Mouse (Mus musculus): ENCODE data around the gene Gm27179.
"Not testable (repeated sequence)": the region's sequence is repeated elsewhere in the genome, so short reads cannot be mapped to it uniquely, and the experiment has no call there.

The Gm27179 gene

DNA sequence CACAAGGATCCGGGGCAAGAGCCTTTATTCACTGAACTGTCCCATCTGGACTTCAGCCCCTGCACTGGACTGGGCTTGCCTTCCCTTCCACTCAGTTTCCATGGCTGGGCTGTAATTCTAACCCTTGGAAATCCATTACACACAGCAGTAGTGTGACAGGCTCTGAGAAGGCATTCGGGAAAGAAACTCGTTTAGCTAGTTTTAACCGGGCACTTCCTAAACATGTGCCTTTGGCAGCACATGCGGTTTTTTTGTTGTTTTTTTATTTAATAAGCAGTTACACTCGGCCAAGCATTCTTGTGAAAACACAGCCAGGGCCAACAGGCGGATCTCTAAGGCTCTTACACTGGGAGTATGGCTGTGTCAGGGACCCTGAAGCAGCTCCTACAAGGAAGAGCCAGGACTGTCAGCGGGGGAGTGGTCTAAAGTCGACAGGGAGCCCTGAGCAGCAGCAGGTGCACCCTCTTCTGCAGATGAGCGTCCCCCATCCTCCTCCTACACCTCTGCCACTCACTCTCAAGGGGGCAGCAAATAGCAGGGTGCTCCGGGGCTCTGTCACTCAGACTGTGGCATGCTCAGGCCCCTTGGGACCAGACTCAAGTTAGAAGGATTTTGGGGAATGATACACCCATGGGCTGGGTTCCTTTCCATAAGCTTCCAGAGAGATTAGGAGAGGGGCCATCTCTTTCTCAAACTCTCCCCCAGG is 38.3 kb downstream of the Gm27179 start:
- not testable (repeated sequence) for DNase-seq (ENCODE audit: low spot score)

DNA sequence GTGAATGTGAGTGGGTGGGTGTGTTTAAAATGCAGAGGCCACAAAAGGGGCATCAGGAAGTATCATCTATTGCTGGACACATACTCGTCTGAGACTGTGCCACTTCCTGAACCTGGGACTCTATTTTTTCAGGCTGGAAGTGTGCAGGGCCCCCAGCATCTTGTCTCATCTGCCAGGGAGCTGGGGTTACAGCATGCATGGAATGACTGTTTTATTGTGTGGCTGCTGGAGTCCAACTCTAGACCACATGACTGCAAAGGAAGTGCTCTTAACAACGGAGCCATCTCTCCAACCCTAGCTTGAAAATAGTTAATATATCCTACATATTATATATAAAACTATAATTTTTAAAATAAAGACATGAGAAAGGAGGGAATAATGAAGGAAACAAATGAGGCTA is 39.0 kb downstream of the Gm27179 start:
- not testable (repeated sequence) for DNase-seq (ENCODE audit: low spot score)

GRCm38 (mm10) chr14:69470122-69470708 is 42.1 kb downstream of the Gm27179 start:
- DNase-seq (ENCODE audit: low spot score) = not testable (repeated sequence)

GRCm38 (mm10) chr14:69467612-69468366 is 44.6 kb downstream of the Gm27179 start:
- not testable (repeated sequence) for DNase-seq (ENCODE audit: low spot score)

DNA sequence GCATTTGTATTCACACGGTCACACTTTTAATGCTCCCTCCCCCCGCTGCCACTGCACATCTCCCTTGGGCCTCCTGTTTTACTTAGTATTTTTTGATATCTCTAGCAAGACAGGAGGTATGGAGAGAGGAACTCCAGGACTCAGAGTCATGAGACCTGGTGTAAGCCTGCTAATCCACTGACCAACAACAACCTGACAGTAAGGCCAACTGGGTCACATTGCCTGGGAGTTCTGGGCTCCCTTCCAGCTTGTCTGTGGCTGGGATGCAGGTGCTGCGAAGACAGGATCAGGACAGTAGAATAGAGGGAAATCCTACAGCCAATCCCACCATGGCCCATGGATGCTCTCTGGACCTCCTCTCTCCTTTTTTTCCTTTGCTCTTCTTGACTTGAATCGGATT is 47.9 kb downstream of the Gm27179 start:
- not testable (repeated sequence) for DNase-seq (ENCODE audit: low spot score)
